46 mouse cellular contexts compared by ENCODE assay signal in genomic region chr13:96521294-96521693, GRCm38 (mm10). TPM values are rescaled to one million over a fixed set of nuclear protein-coding genes. Genes with fewer than 3 reads are reported as not detected.
"Had no signal": no experiment of that assay in that cellular context is flagged by ENCODE, and none has a peak within 500 bp of the region (broad histone marks: within the 10 kb centered on the region; RNA-seq: fewer than 3 reads in every experiment).

No protein-coding gene starts in this region.

- H3K4me2 ChIP-seq: limb, embryonic 12.5 days; limb, embryonic 13.5 days; limb, embryonic 15.5 days; liver, embryonic 11.5 days; liver, embryonic 12.5 days; liver, embryonic 13.5 days; liver, embryonic 15.5 days; lung, embryonic 14.5 days; lung, embryonic 15.5 days; midbrain, embryonic 11.5 days; midbrain, embryonic 12.5 days; midbrain, embryonic 13.5 days; midbrain, embryonic 15.5 days; neural tube, embryonic 12.5 days had no signal

- H3K9ac ChIP-seq: limb, embryonic 12.5 days; limb, embryonic 13.5 days; limb, embryonic 15.5 days; liver, embryonic 12.5 days; liver, embryonic 13.5 days; liver, embryonic 14.5 days; liver, embryonic 15.5 days; liver, postnatal 0 days; lung, embryonic 14.5 days; lung, embryonic 15.5 days; midbrain, embryonic 12.5 days; midbrain, embryonic 13.5 days; midbrain, embryonic 15.5 days; neural tube, embryonic 12.5 days had no signal

- H3K27ac ChIP-seq: limb, embryonic 10.5 days; limb, embryonic 12.5 days; limb, embryonic 13.5 days; limb, embryonic 15.5 days; liver, embryonic 12.5 days; liver, embryonic 13.5 days; liver, embryonic 14.5 days; liver, embryonic 15.5 days; lung, embryonic 15.5 days; macrophage; midbrain, embryonic 10.5 days; midbrain, embryonic 12.5 days; midbrain, embryonic 13.5 days; midbrain, embryonic 15.5 days; neural tube, embryonic 12.5 days had no signal

- H3K4me1 ChIP-seq: limb, embryonic 13.5 days; limb, embryonic 15.5 days; liver, embryonic 12.5 days; midbrain, embryonic 10.5 days; midbrain, embryonic 12.5 days; midbrain, embryonic 13.5 days; midbrain, embryonic 15.5 days; neural tube, embryonic 12.5 days had no signal

- H3K27me3 ChIP-seq: limb, embryonic 12.5 days; limb, embryonic 13.5 days; limb, embryonic 15.5 days; liver, embryonic 12.5 days; liver, embryonic 13.5 days; liver, embryonic 15.5 days; lung, embryonic 15.5 days; megakaryocyte, embryonic 14.5 days; midbrain, embryonic 12.5 days; midbrain, embryonic 13.5 days; midbrain, embryonic 15.5 days; neural tube, embryonic 12.5 days had no signal

- H3K36me3 ChIP-seq: limb, embryonic 13.5 days; liver, embryonic 13.5 days; lung, embryonic 15.5 days; midbrain, embryonic 12.5 days; midbrain, embryonic 13.5 days; midbrain, embryonic 15.5 days had no signal

- DNase-seq: left cerebral cortex, postnatal 4 days; liver; liver, embryonic 13.5 days; liver, postnatal 0 days; lung, adult 18-20 months; lung, adult 2 months; lung, embryonic 14.5 days; lung, postnatal 10 days; lung, postnatal 14 days; lung, postnatal 36 days; lung, postnatal 4 days; midbrain, embryonic 14.5 days had no signal

- H3K9me3 ChIP-seq: limb, embryonic 10.5 days; limb, embryonic 12.5 days; limb, embryonic 13.5 days; limb, embryonic 15.5 days; liver, embryonic 12.5 days; liver, embryonic 13.5 days; liver, embryonic 15.5 days; lung, embryonic 15.5 days; megakaryocyte, embryonic 14.5 days; midbrain, embryonic 10.5 days; midbrain, embryonic 12.5 days; midbrain, embryonic 13.5 days; midbrain, embryonic 15.5 days; neural tube, embryonic 12.5 days had no signal

- ATAC-seq: liver, embryonic 12.5 days; liver, postnatal 0 days; lung, postnatal 0 days; midbrain, embryonic 13.5 days; midbrain, embryonic 15.5 days; midbrain, embryonic 16.5 days had no signal

- H3K4me3 ChIP-seq: limb, embryonic 10.5 days; limb, embryonic 12.5 days; limb, embryonic 13.5 days; limb, embryonic 15.5 days; liver, embryonic 12.5 days; liver, embryonic 13.5 days; liver, embryonic 15.5 days; lung, embryonic 15.5 days; megakaryocyte, embryonic 14.5 days; midbrain, embryonic 10.5 days; midbrain, embryonic 12.5 days; midbrain, embryonic 13.5 days; midbrain, embryonic 15.5 days; myocyte; neural tube, embryonic 12.5 days had no signal

RNA-seq across cellular contexts. Expression of gene Gm17622, which starts 30.8 kb away (rescaled TPM):
- total RNA-seq: left cerebral cortex, postnatal 10 days; left cerebral cortex, postnatal 14 days; left cerebral cortex, postnatal 25 days; left cerebral cortex, postnatal 36 days; left cerebral cortex, postnatal 4 days; liver, adult 2 months; megakaryocyte, adult 5-6 weeks; megakaryocyte-erythroid progenitor cell, adult 5-6 weeks; midbrain, postnatal 0 days; monocyte, adult 5-6 weeks had no signal
- polyA plus RNA-seq: limb, embryonic 10.5 days; limb, embryonic 11.5 days; limb, embryonic 12.5 days; limb, embryonic 13.5 days; limb, embryonic 14.5 days; limb, embryonic 15.5 days; liver, adult 2 months; liver, embryonic 11.5 days; liver, embryonic 12.5 days; liver, embryonic 13.5 days; liver, embryonic 14.5 days; liver, embryonic 15.5 days; liver, embryonic 16.5 days; liver, postnatal 0 days; lung, adult 2 months; lung, embryonic 14.5 days; lung, embryonic 15.5 days; lung, embryonic 16.5 days; lung, postnatal 0 days; macrophage; midbrain, embryonic 10.5 days; midbrain, embryonic 11.5 days; midbrain, embryonic 12.5 days; midbrain, embryonic 13.5 days; midbrain, embryonic 14.5 days; midbrain, embryonic 15.5 days; midbrain, embryonic 16.5 days; midbrain, postnatal 0 days; myocyte; neural tube, embryonic 11.5 days; neural tube, embryonic 12.5 days had no signal

RNA-seq across cellular contexts. Expression of gene Ankdd1b, which starts 50.3 kb away (rescaled TPM):
- total RNA-seq: left cerebral cortex, postnatal 4 days; liver, adult 2 months; megakaryocyte-erythroid progenitor cell, adult 5-6 weeks; monocyte, adult 5-6 weeks had no signal
- polyA plus RNA-seq: limb, embryonic 10.5 days; limb, embryonic 13.5 days; liver, adult 2 months; liver, embryonic 12.5 days; liver, embryonic 13.5 days; liver, embryonic 15.5 days; liver, embryonic 16.5 days; liver, postnatal 0 days; lung, embryonic 14.5 days; macrophage; midbrain, embryonic 10.5 days; midbrain, embryonic 11.5 days; midbrain, embryonic 12.5 days; midbrain, embryonic 13.5 days; midbrain, embryonic 14.5 days; midbrain, embryonic 15.5 days; midbrain, embryonic 16.5 days; midbrain, postnatal 0 days; myocyte; neural tube, embryonic 11.5 days had no signal
